Mouse (Mus musculus) MEL (cell line): ENCODE measurements at regions not wholly inside any gene's neighbourhood (a gene's known extent, or its start where the extent isn't known, plus 50 kb on each side); places are given as distances from the start of the nearest gene placed in this dataset.

Experiments used
- DNase-seq: peaks from one replicate; pipeline ENCODE4 v3.0.0; 2011; ENCODE audit warnings: low read depth, low spot score
- H3K27ac ChIP-seq: 2 replicates; pipeline ENCODE4 v1.5.1; 2012; ENCODE audit warnings: low read depth, mild to moderate bottlenecking, control low read depth, low read length, moderate library complexity; ENCODE audit not compliant: control insufficient read depth
- H3K27me3 ChIP-seq, 2 experiments: fragments of 150-350 bp in 1 of 2; sonication (generic) in 1 of 2; 2 replicates each; pipeline ENCODE4 v1.6.1; 2012; ENCODE audit warnings: low read length in 2 of 2, mild to moderate bottlenecking in 2 of 2, improper control_type of control experiment in 1 of 2, moderate library complexity in 1 of 2; ENCODE audit not compliant: insufficient read depth in 2 of 2, control insufficient read depth in 1 of 2
- H3K36me3 ChIP-seq, 2 experiments: 2 replicates each; pipeline ENCODE4 v1.6.1; 2012 to 2014; ENCODE audit warnings: low read length in 2 of 2, improper control_type of control experiment in 1 of 2, inconsistent platforms in 1 of 2, mild to moderate bottlenecking in 1 of 2; ENCODE audit not compliant: insufficient read depth in 2 of 2, control insufficient read depth in 1 of 2
- H3K4me1 ChIP-seq, 2 experiments: fragments of 150-350 bp in 1 of 2; sonication (generic) in 1 of 2; 2 replicates each; pipeline ENCODE4 v1.6.1; 2012; ENCODE audit warnings: low read length in 2 of 2, improper control_type of control experiment in 1 of 2, mild to moderate bottlenecking in 1 of 2; ENCODE audit not compliant: insufficient read depth in 2 of 2, control insufficient read depth in 1 of 2
- H3K4me3 ChIP-seq, 2 experiments: fragments of 150-350 bp in 1 of 2; sonication (generic) in 1 of 2; 2 replicates each; pipeline ENCODE4 v1.5.1; 2012; ENCODE audit warnings: low read depth in 2 of 2, low read length in 2 of 2, mild to moderate bottlenecking in 2 of 2, moderate library complexity in 2 of 2, control low read depth in 1 of 2, improper control_type of control experiment in 1 of 2; ENCODE audit not compliant: control insufficient read depth in 1 of 2, insufficient read depth in 1 of 2
- H3K79me2 ChIP-seq: 2 replicates; pipeline ENCODE4 v1.6.1; 2012; ENCODE audit warnings: mild to moderate bottlenecking, low read length, moderate library complexity; ENCODE audit not compliant: control insufficient read depth, poor library complexity, insufficient read depth
- H3K9ac ChIP-seq: 2 replicates; pipeline ENCODE4 v1.6.1; 2012; ENCODE audit warnings: low read depth, mild to moderate bottlenecking, control low read depth, low read length, moderate library complexity; ENCODE audit not compliant: control insufficient read depth, poor library complexity, severe bottlenecking
- H3K9me3 ChIP-seq: fragments of 150-350 bp; sonication (generic); replicated peaks from 2 replicates; pipeline ENCODE4 v1.6.1; 2012; ENCODE audit warnings: mild to moderate bottlenecking, low read length, improper control_type of control experiment, moderate library complexity; ENCODE audit not compliant: insufficient read depth
- BHLHE40 ChIP-seq: IDR thresholded peaks from 2 replicates; pipeline ENCODE4 v1.6.1; 2012; ENCODE audit warnings: low read depth, mild to moderate bottlenecking, inconsistent platforms, low read length, improper control_type of control experiment, borderline replicate concordance
- CHD1 ChIP-seq: IDR thresholded peaks from 2 replicates; pipeline ENCODE4 v1.6.1; 2012; ENCODE audit warnings: low read depth, mild to moderate bottlenecking, inconsistent platforms, low read length, improper control_type of control experiment
- CHD2 ChIP-seq: IDR thresholded peaks from 2 replicates; pipeline ENCODE4 v1.6.1; 2011; ENCODE audit warnings: low read length, improper control_type of control experiment
- CTCF ChIP-seq, 3 experiments: IDR thresholded peaks in 2 of 3; conservative IDR thresholded peaks in 1 of 3; 2 replicates each; pipeline ENCODE4 v1.5.1; 2011 to 2012; ENCODE audit warnings: low read length in 3 of 3, low read depth in 2 of 3, mild to moderate bottlenecking in 2 of 3, improper control_type of control experiment in 1 of 3, inconsistent platforms in 1 of 3, mixed read lengths in 1 of 3, moderate library complexity in 1 of 3; ENCODE audit not compliant: control insufficient read depth in 1 of 3, insufficient read depth in 1 of 3, poor library complexity in 1 of 3, severe bottlenecking in 1 of 3
- E2F4 ChIP-seq: IDR thresholded peaks from 2 replicates; pipeline ENCODE4 v1.6.1; 2011; ENCODE audit warnings: low read depth, low read length, improper control_type of control experiment, borderline replicate concordance
- ELF1 ChIP-seq: IDR thresholded peaks from 2 replicates; pipeline ENCODE4 v1.6.1; 2014; ENCODE audit warnings: low read depth, mild to moderate bottlenecking, inconsistent platforms, low read length, improper control_type of control experiment, moderate library complexity
- ETS1 ChIP-seq: IDR thresholded peaks from 2 replicates; pipeline ENCODE4 v1.6.1; 2012; ENCODE audit warnings: low read depth, mild to moderate bottlenecking, inconsistent platforms, low read length, improper control_type of control experiment, moderate library complexity
- HCFC1 ChIP-seq: IDR thresholded peaks from 2 replicates; pipeline ENCODE4 v1.6.1; 2012; ENCODE audit warnings: low read depth, mild to moderate bottlenecking, inconsistent platforms, low read length, improper control_type of control experiment, moderate library complexity
- JUND ChIP-seq: IDR thresholded peaks from 2 replicates; pipeline ENCODE4 v1.6.1; 2011; ENCODE audit warnings: low read depth, mild to moderate bottlenecking, improper control_type of control experiment, low read length
- MAFK ChIP-seq: IDR thresholded peaks from 2 replicates; pipeline ENCODE4 v1.6.1; 2011; ENCODE audit warnings: low read depth, mild to moderate bottlenecking, low read length, improper control_type of control experiment, borderline replicate concordance
- MAX ChIP-seq: IDR thresholded peaks from 2 replicates; pipeline ENCODE4 v1.6.1; 2011; ENCODE audit warnings: low read length, improper control_type of control experiment
- MEF2A ChIP-seq: IDR thresholded peaks from 2 replicates; pipeline ENCODE4 v1.6.1; 2014; ENCODE audit warnings: low read depth, mild to moderate bottlenecking, inconsistent platforms, low read length, improper control_type of control experiment; ENCODE audit not compliant: poor library complexity, insufficient replicate concordance, severe bottlenecking; ENCODE audit errors: extremely low read depth
- MYB ChIP-seq: IDR thresholded peaks from 2 replicates; pipeline ENCODE4 v1.6.1; 2011; ENCODE audit warnings: mild to moderate bottlenecking, low read depth, low read length, improper control_type of control experiment
- POLR2A ChIP-seq, 2 experiments: IDR thresholded peaks; 2 replicates each; pipeline ENCODE4 v1.6.1; 2011 to 2012; ENCODE audit warnings: low read length in 2 of 2, mild to moderate bottlenecking in 2 of 2, control low read depth in 1 of 2, improper control_type of control experiment in 1 of 2, low read depth in 1 of 2, moderate library complexity in 1 of 2; ENCODE audit not compliant: control insufficient read depth in 1 of 2, insufficient read depth in 1 of 2, poor library complexity in 1 of 2
- RAD21 ChIP-seq: IDR thresholded peaks from 2 replicates; pipeline ENCODE4 v1.6.1; 2011; ENCODE audit warnings: mild to moderate bottlenecking, low read depth, low read length, improper control_type of control experiment
- RCOR1 ChIP-seq: IDR thresholded peaks from 2 replicates; pipeline ENCODE4 v1.6.1; 2012; ENCODE audit warnings: low read depth, mild to moderate bottlenecking, inconsistent platforms, low read length, improper control_type of control experiment
- SIN3A ChIP-seq: IDR thresholded peaks from 2 replicates; pipeline ENCODE4 v1.6.1; 2012; ENCODE audit warnings: low read length, improper control_type of control experiment, inconsistent platforms
- SMC3 ChIP-seq: IDR thresholded peaks from 2 replicates; pipeline ENCODE4 v1.6.1; 2011; ENCODE audit warnings: low read depth, low read length, improper control_type of control experiment
- TAL1 ChIP-seq: IDR thresholded peaks from 2 replicates; pipeline ENCODE4 v1.6.1; 2012; ENCODE audit warnings: mild to moderate bottlenecking, inconsistent platforms, low read length, moderate library complexity, mixed read lengths
- TBP ChIP-seq: IDR thresholded peaks from 2 replicates; pipeline ENCODE4 v1.8.0; 2011; ENCODE audit warnings: low read depth, low read length, improper control_type of control experiment
- UBTF ChIP-seq: IDR thresholded peaks from 2 replicates; pipeline ENCODE4 v1.6.1; 2012; ENCODE audit warnings: low read depth, mild to moderate bottlenecking, inconsistent platforms, low read length, improper control_type of control experiment, moderate library complexity, borderline replicate concordance; ENCODE audit not compliant: insufficient read depth
- USF1 ChIP-seq: IDR thresholded peaks from 2 replicates; pipeline ENCODE4 v1.6.1; 2014; ENCODE audit warnings: low read depth, mild to moderate bottlenecking, inconsistent platforms, low read length, improper control_type of control experiment, moderate library complexity
- USF2 ChIP-seq, 2 experiments: IDR thresholded peaks; 2 replicates each; pipeline ENCODE4 v1.6.1; 2011 to 2012; ENCODE audit warnings: improper control_type of control experiment in 2 of 2, low read length in 2 of 2, borderline replicate concordance in 1 of 2, inconsistent platforms in 1 of 2, low read depth in 1 of 2, mild to moderate bottlenecking in 1 of 2; ENCODE audit not compliant: insufficient read depth in 1 of 2
- ZC3H11A ChIP-seq: IDR thresholded peaks from 2 replicates; pipeline ENCODE4 v1.6.1; 2012; ENCODE audit warnings: low read depth, mild to moderate bottlenecking, inconsistent platforms, low read length, improper control_type of control experiment
- ZMIZ1 ChIP-seq: IDR thresholded peaks from 2 replicates; pipeline ENCODE4 v1.6.1; 2012; ENCODE audit warnings: low read depth, mild to moderate bottlenecking, inconsistent platforms, low read length, improper control_type of control experiment, moderate library complexity
- ZNF384 ChIP-seq: IDR thresholded peaks from 2 replicates; pipeline ENCODE4 v1.6.1; 2012; ENCODE audit warnings: low read depth, mild to moderate bottlenecking, inconsistent platforms, low read length, improper control_type of control experiment

GRCm38 (mm10) chr6:110538731-110539191 is 106.6 kb upstream of the Grm7 start:
- H3K79me2 ChIP-seq: no peaks in the 10 kb centered on the region
- no peak overlapping the region for H3K27ac ChIP-seq
- no peaks in the 10 kb centered on the region for H3K27me3 ChIP-seq
- H3K4me3 ChIP-seq: no peak overlapping the region
- no peaks in the 10 kb centered on the region for H3K36me3 ChIP-seq
- TF ChIP-seq RAD21 (no peak), ZMIZ1 (no peak)
- H3K4me1 ChIP-seq: no peaks in the 10 kb centered on the region
- H3K9me3 ChIP-seq: no peaks in the 10 kb centered on the region
- DNase-seq: no peak
- no peak overlapping the region for H3K9ac ChIP-seq

GRCm38 (mm10) chr6:110545542-110545941 is 99.8 kb upstream of the Grm7 start:
- TF ChIP-seq CHD2 (no peak), E2F4 (no peak), TBP (no peak), HCFC1 (no peak), JUND (no peak), CTCF (IDR thresholded peaks at IDR 0.05 in 2 of 3, conservative IDR thresholded peaks at IDR 0.05 in 1 of 3; ENCODE audit: control insufficient read depth in 1 of 3, insufficient read depth in 1 of 3, low read depth in 2 of 3, low read length in 3 of 3, poor library complexity in 1 of 3, severe bottlenecking in 1 of 3) (no peak), ELF1 (no peak), ZC3H11A (no peak), MAX (no peak), MAFK (no peak), POLR2A (IDR thresholded peaks at IDR 0.05; ENCODE audit: control insufficient read depth in 1 of 2, insufficient read depth in 1 of 2, low read depth in 1 of 2, low read length in 2 of 2, poor library complexity in 1 of 2) (no peak)
- Histone ChIP-seq H3K9me3 (no peaks in the 10 kb centered on the region), H3K79me2 (no peaks in the 10 kb centered on the region), H3K27ac (no peak overlapping the region), H3K4me1 (no peaks in the 10 kb centered on the region), H3K4me3 (no peak overlapping the region), H3K27me3 (no peaks in the 10 kb centered on the region), H3K9ac (no peak overlapping the region), H3K36me3 (no peaks in the 10 kb centered on the region)
- DNase-seq: no peak

DNA sequence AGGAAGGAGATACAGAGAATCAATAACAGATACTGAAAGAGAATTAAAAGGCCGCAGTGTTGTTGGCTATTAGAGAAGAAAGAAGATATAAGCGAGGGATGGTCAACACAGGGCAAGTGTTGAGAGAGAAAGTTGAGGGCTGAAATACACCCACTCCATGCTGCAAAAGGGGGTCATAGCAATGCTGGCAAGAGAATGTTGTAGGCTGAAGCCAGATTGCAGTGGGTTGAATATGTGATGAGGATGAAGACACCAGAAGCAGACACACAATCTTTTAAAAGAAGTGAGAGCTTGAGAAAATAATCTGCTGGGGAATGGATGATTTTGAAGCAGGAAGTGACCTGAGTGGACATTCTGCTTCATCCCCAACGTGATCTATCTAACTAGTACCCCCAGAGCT is 90.5 kb upstream of the Grm7 start:
- DNase-seq: no peak
- no peak overlapping the region for H3K4me3 ChIP-seq
- no peaks in the 10 kb centered on the region for H3K79me2 ChIP-seq
- H3K9me3 ChIP-seq: no peaks in the 10 kb centered on the region
- no peak for TF ChIP-seq USF1
- TF ChIP-seq ETS1: no peak
- no peak for TF ChIP-seq ZMIZ1
- TF ChIP-seq POLR2A (IDR thresholded peaks at IDR 0.05; ENCODE audit: control insufficient read depth in 1 of 2, insufficient read depth in 1 of 2, low read depth in 1 of 2, low read length in 2 of 2, poor library complexity in 1 of 2): no peak
- no peak for TF ChIP-seq ZNF384
- TF ChIP-seq SMC3: no peak
- no peak for TF ChIP-seq TAL1
- TF ChIP-seq SIN3A: no peak
- no peak for TF ChIP-seq JUND
- TF ChIP-seq CHD1: no peak
- TF ChIP-seq RCOR1: no peak
- TF ChIP-seq E2F4: no peak
- TF ChIP-seq ELF1: no peak
- no peak for TF ChIP-seq BHLHE40
- TF ChIP-seq MEF2A: no peak
- no peak for TF ChIP-seq MYB
- TF ChIP-seq MAFK: no peak
- TF ChIP-seq USF2 (IDR thresholded peaks at IDR 0.05; ENCODE audit: borderline replicate concordance in 1 of 2, insufficient read depth in 1 of 2, low read depth in 1 of 2, low read length in 2 of 2): no peak
- no peak for TF ChIP-seq RAD21
- TF ChIP-seq UBTF: no peak
- no peak overlapping the region for H3K9ac ChIP-seq
- H3K4me1 ChIP-seq: no peaks in the 10 kb centered on the region
- no peak overlapping the region for H3K27ac ChIP-seq
- H3K27me3 ChIP-seq: no peaks in the 10 kb centered on the region
- no peaks in the 10 kb centered on the region for H3K36me3 ChIP-seq
